Mouse (Mus musculus) CH12.LX (cell line): ENCODE results near the gene Cux1. TPM values are rescaled to one million over a fixed set of nuclear protein-coding genes. Genes with fewer than 3 reads are reported as not detected.
A peak's percentile ranks its signal among the peaks of the same experiment; 100 is the strongest.

Source experiments
- DNase-seq: peaks from one replicate; pipeline ENCODE4 v3.0.0-alpha.2; 2013; ENCODE audit errors: extremely low read depth
- H3K27ac ChIP-seq: 2 replicates; pipeline ENCODE4 v1.5.1; 2012; ENCODE audit warnings: low read depth, mild to moderate bottlenecking, control low read depth, moderate library complexity; ENCODE audit not compliant: insufficient read depth
- H3K27me3 ChIP-seq: replicated peaks from 2 replicates; pipeline ENCODE3; 2012; ENCODE audit warnings: inconsistent platforms
- H3K36me3 ChIP-seq, 2 experiments: replicated peaks in 1 of 2; 2 replicates each; pipeline versions ENCODE3 to v1.6.1; 2012; ENCODE audit warnings: inconsistent platforms in 1 of 2, low read length in 1 of 2, mild to moderate bottlenecking in 1 of 2, mixed read lengths in 1 of 2, moderate library complexity in 1 of 2; ENCODE audit not compliant: control insufficient read depth in 1 of 2, insufficient read depth in 1 of 2
- H3K4me1 ChIP-seq, 2 experiments: 2 replicates each; pipeline ENCODE4 v1.6.1; 2012; ENCODE audit warnings: inconsistent platforms in 1 of 2, moderate library complexity in 1 of 2; ENCODE audit not compliant: insufficient read depth in 2 of 2, control insufficient read depth in 1 of 2
- H3K4me2 ChIP-seq: 2 replicates; pipeline ENCODE4 v1.6.1; 2012; ENCODE audit warnings: low read depth, mild to moderate bottlenecking, control low read depth; ENCODE audit not compliant: poor library complexity, insufficient read depth, severe bottlenecking
- H3K4me3 ChIP-seq, 3 experiments: fragments of 150-350 bp in 1 of 3; sonication (generic) in 1 of 3; replicated peaks in 1 of 3; 2 replicates each; pipeline versions ENCODE3 to v1.5.1; 2011 to 2012; ENCODE audit warnings: low read depth in 2 of 3, low read length in 2 of 3, mild to moderate bottlenecking in 2 of 3, moderate library complexity in 2 of 3, control low read depth in 1 of 3, improper control_type of control experiment in 1 of 3, inconsistent platforms in 1 of 3, mixed read lengths in 1 of 3; ENCODE audit not compliant: poor library complexity in 1 of 3
- H3K79me2 ChIP-seq: replicated peaks from 2 replicates; pipeline ENCODE4 v1.6.1; 2012; ENCODE audit warnings: mild to moderate bottlenecking, moderate library complexity; ENCODE audit not compliant: control insufficient read depth, poor library complexity, insufficient read depth, severe bottlenecking; ENCODE audit errors: extremely low read depth
- H3K9ac ChIP-seq: 2 replicates; pipeline ENCODE4 v1.6.1; 2012; ENCODE audit warnings: low read depth, mild to moderate bottlenecking, control low read depth, moderate library complexity; ENCODE audit not compliant: insufficient read depth
- H3K9me3 ChIP-seq: replicated peaks from 2 replicates; pipeline ENCODE3; 2012; ENCODE audit warnings: low read length, inconsistent platforms, mixed read lengths
- CHD1 ChIP-seq: IDR thresholded peaks from 2 replicates; pipeline ENCODE4 v1.6.1; 2012; ENCODE audit warnings: low read depth, low read length, improper control_type of control experiment, inconsistent platforms
- CHD2 ChIP-seq: IDR thresholded peaks from 2 replicates; pipeline ENCODE4 v1.6.1; 2011; ENCODE audit warnings: low read length, improper control_type of control experiment
- EP300 ChIP-seq: IDR thresholded peaks from 2 replicates; pipeline ENCODE4 v1.6.1; 2011; ENCODE audit warnings: low read length, improper control_type of control experiment
- ETS1 ChIP-seq: conservative IDR thresholded peaks from 2 replicates; pipeline ENCODE4 v1.6.1; 2012; ENCODE audit warnings: low read depth, mild to moderate bottlenecking, inconsistent platforms, low read length, improper control_type of control experiment, moderate library complexity
- GABPA ChIP-seq: IDR thresholded peaks from 2 replicates; pipeline ENCODE4 v1.6.1; 2012; ENCODE audit warnings: low read depth, low read length, improper control_type of control experiment, inconsistent platforms; ENCODE audit not compliant: insufficient replicate concordance
- IRF4 ChIP-seq: IDR thresholded peaks from 2 replicates; pipeline ENCODE4 v1.6.1; 2014; ENCODE audit warnings: low read depth, mild to moderate bottlenecking, inconsistent platforms, low read length, improper control_type of control experiment
- JUN ChIP-seq: IDR thresholded peaks from 2 replicates; pipeline ENCODE4 v1.6.1; 2011; ENCODE audit warnings: low read depth, mild to moderate bottlenecking, low read length, improper control_type of control experiment, moderate library complexity; ENCODE audit not compliant: insufficient read depth
- JUND ChIP-seq: conservative IDR thresholded peaks from 2 replicates; pipeline ENCODE4 v1.6.1; 2011; ENCODE audit warnings: low read depth, low read length, improper control_type of control experiment
- KAT2A ChIP-seq: IDR thresholded peaks from 2 replicates; pipeline ENCODE4 v1.6.1; 2012; ENCODE audit warnings: low read length, improper control_type of control experiment, inconsistent platforms; ENCODE audit not compliant: insufficient replicate concordance
- MAFK ChIP-seq: IDR thresholded peaks from 2 replicates; pipeline ENCODE4 v1.6.1; 2011; ENCODE audit warnings: low read length, improper control_type of control experiment; ENCODE audit not compliant: insufficient replicate concordance
- MAX ChIP-seq: IDR thresholded peaks from 2 replicates; pipeline ENCODE4 v1.6.1; 2011; ENCODE audit warnings: low read length, improper control_type of control experiment
- MAZ ChIP-seq: IDR thresholded peaks from 2 replicates; pipeline ENCODE4 v1.6.1; 2012; ENCODE audit warnings: low read depth, mild to moderate bottlenecking, inconsistent platforms, low read length, improper control_type of control experiment, moderate library complexity
- MEF2A ChIP-seq: IDR thresholded peaks from 2 replicates; pipeline ENCODE4 v1.6.1; 2014; ENCODE audit warnings: low read depth, mild to moderate bottlenecking, inconsistent platforms, low read length, improper control_type of control experiment, borderline replicate concordance
- NELFE ChIP-seq: IDR thresholded peaks from 2 replicates; pipeline ENCODE4 v1.6.1; 2011; ENCODE audit warnings: low read depth, low read length, improper control_type of control experiment
- PAX5 ChIP-seq: IDR thresholded peaks from 2 replicates; pipeline ENCODE4 v1.6.1; 2012; ENCODE audit warnings: low read length, inconsistent platforms, mixed read lengths
- POLR2A ChIP-seq: IDR thresholded peaks from 2 replicates; pipeline ENCODE4 v1.6.1; 2011; ENCODE audit warnings: low read depth, mild to moderate bottlenecking, improper control_type of control experiment, low read length
- POLR2AphosphoS2 ChIP-seq: IDR thresholded peaks from 2 replicates; pipeline ENCODE4 v1.6.1; 2011; ENCODE audit warnings: low read depth, low read length, improper control_type of control experiment
- RCOR1 ChIP-seq: conservative IDR thresholded peaks from 2 replicates; pipeline ENCODE4 v1.6.1; 2012; ENCODE audit warnings: low read depth, mild to moderate bottlenecking, inconsistent platforms, low read length, improper control_type of control experiment
- SIN3A ChIP-seq: IDR thresholded peaks from 2 replicates; pipeline ENCODE4 v1.6.1; 2012; ENCODE audit warnings: low read length, improper control_type of control experiment, inconsistent platforms
- TBP ChIP-seq: conservative IDR thresholded peaks from 2 replicates; pipeline ENCODE4 v1.6.1; 2011; ENCODE audit warnings: low read depth, low read length, improper control_type of control experiment
- TCF12 ChIP-seq: IDR thresholded peaks from 2 replicates; pipeline ENCODE4 v1.6.1; 2014; ENCODE audit warnings: low read depth, mild to moderate bottlenecking, inconsistent platforms, low read length, improper control_type of control experiment
- UBTF ChIP-seq: IDR thresholded peaks from 2 replicates; pipeline ENCODE4 v1.6.1; 2012; ENCODE audit warnings: low read depth, mild to moderate bottlenecking, inconsistent platforms, low read length, improper control_type of control experiment, moderate library complexity
- USF1 ChIP-seq: IDR thresholded peaks from 2 replicates; pipeline ENCODE4 v1.6.1; 2014; ENCODE audit warnings: low read depth, mild to moderate bottlenecking, inconsistent platforms, low read length, improper control_type of control experiment
- USF2 ChIP-seq: conservative IDR thresholded peaks from 2 replicates; pipeline ENCODE4 v1.6.1; 2011; ENCODE audit warnings: low read depth, low read length, improper control_type of control experiment
- ZKSCAN1 ChIP-seq: IDR thresholded peaks from 2 replicates; pipeline ENCODE4 v1.6.1; 2012; ENCODE audit warnings: low read depth, inconsistent platforms, low read length, improper control_type of control experiment, borderline replicate concordance
- ZMIZ1 ChIP-seq: IDR thresholded peaks from 2 replicates; pipeline ENCODE4 v1.6.1; 2012; ENCODE audit warnings: low read depth, mild to moderate bottlenecking, inconsistent platforms, low read length, improper control_type of control experiment
- ZNF384 ChIP-seq: IDR thresholded peaks from 2 replicates; pipeline ENCODE4 v1.6.1; 2012; ENCODE audit warnings: low read depth, low read length, improper control_type of control experiment, inconsistent platforms
- dilution Hi-C: fragments of 300-500 bp; cut with MboI; formaldehyde crosslinking; loops from 2 replicates; pipeline ENCODE4 v1.14.3; 2020; ENCODE audit warnings: low sequenced_read_pairs; ENCODE audit not compliant: extremely low pct_unique_long_range_greater_than_20kb, extremely low pct_ligation_motif_present
- in situ Hi-C: fragments of 300-500 bp; cut with MboI; formaldehyde crosslinking; loops from 3 replicates; pipeline ENCODE4 v1.14.3; 2019; ENCODE audit warnings: low sequenced_read_pairs, low pct_ligation_motif_present, low pct_unique_long_range_greater_than_20kb, mixed read lengths
- polyA plus RNA-seq: library from polyadenylated mRNA; unstranded; fragments of >175 nt; gene quantifications from 2 replicates; pipeline ENCODE4 v1.2.1, GENCODE M21; 2012; ENCODE audit warnings: low read depth; ENCODE audit not compliant: insufficient read length
- total RNA-seq, 2 experiments: library from RNA; depleted of rRNA; stranded (reverse); fragments of 300-350 nt in 1 of 2; fragments of >200 nt in 1 of 2; gene quantifications; 2 replicates each; pipeline ENCODE4 v1.2.3; 2012 to 2014

The Cux1 gene
- total and polyA plus RNA-seq, 3 experiments, result 12.4 to 21.9 (median 19.6) TPM

- H3K27ac ChIP-seq, result no peak overlapping the region
- H3K9ac ChIP-seq, result no peak overlapping the region
- TF ChIP-seq JUN (no peak), ZNF384 (0 out of 2 replicates have a peak, but pooled peaks have one; percentile 38)
- TF ChIP-seq, all 38 proteins: peak for 1
- H3K79me2 ChIP-seq, result no peaks in the 10 kb centered on the region
- no peak overlapping the region for H3K4me3 ChIP-seq
- in situ Hi-C loops (loop anchor here (5.0 kb wide), 1 partner anchor 38 kb away; no protein-coding TSS in a partner anchor), dilution Hi-C loops (no loop called here)
- peaks cover 3 to 62% of the 10 kb centered on the region in 2 experiments; a peak in 3 of 4 replicates for H3K4me1 ChIP-seq
- DNase-seq, result no peak
- no peaks in the 10 kb centered on the region for H3K9me3 ChIP-seq
- H3K4me2 ChIP-seq, result no peak overlapping the region
- H3K36me3 ChIP-seq, result peaks cover 0 to 9% of the 10 kb centered on the region in 2 experiments
- H3K27me3 ChIP-seq, result no peaks in the 10 kb centered on the region
Measured at GRCm38 (mm10) chr5:136449801-136450200, 117.5 kb downstream of the Cux1 start.

- no peaks in the 10 kb centered on the region for H3K9me3 ChIP-seq
Measured at GRCm38 (mm10) chr5:136445967-136446366, 121.3 kb downstream of the Cux1 start.

GRCm38 (mm10) chr5:136442238-136443187 lies 124.8 kb downstream of the Cux1 start:
- Histone ChIP-seq H3K4me3 (no peak overlapping the region), H3K4me1 (peaks cover 3 to 32% of the 10 kb centered on the region in 2 experiments; a peak in 3 of 4 replicates), H3K36me3 (peaks cover 0 to 11% of the 10 kb centered on the region in 2 experiments), H3K4me2 (no peak overlapping the region), H3K27ac (no peak overlapping the region), H3K27me3 (no peaks in the 10 kb centered on the region), H3K9me3 (no peaks in the 10 kb centered on the region), H3K9ac (no peak overlapping the region), H3K79me2 (no peaks in the 10 kb centered on the region)
- DNase-seq, result no peak
- dilution Hi-C loops (no loop called here), in situ Hi-C loops (no loop called here)
- TF ChIP-seq ZMIZ1, result no peak
- TF ChIP-seq MEF2A, result no peak
- no peak for TF ChIP-seq MAFK
- no peak for TF ChIP-seq POLR2AphosphoS2
- TF ChIP-seq POLR2A, result no peak
- TF ChIP-seq NELFE, result no peak
- TF ChIP-seq CHD1, result no peak
- no peak for TF ChIP-seq CHD2
- TF ChIP-seq TCF12, result no peak
- no peak for TF ChIP-seq JUN
- no peak for TF ChIP-seq RCOR1
- TF ChIP-seq MAX, result no peak
- TF ChIP-seq ZKSCAN1, result no peak
- TF ChIP-seq ZNF384, result no peak
- no peak for TF ChIP-seq GABPA
- TF ChIP-seq JUND, result no peak

More at GRCm38 (mm10) chr5:136445967-136446366, 121.3 kb downstream of the Cux1 start:
- Histone ChIP-seq H3K27ac (no peak overlapping the region), H3K36me3 (peaks cover 0 to 9% of the 10 kb centered on the region in 2 experiments), H3K4me1 (peaks cover 6 to 62% of the 10 kb centered on the region in 2 experiments), H3K4me3 (no peak overlapping the region), H3K79me2 (no peaks in the 10 kb centered on the region), H3K4me2 (no peak overlapping the region), H3K27me3 (no peaks in the 10 kb centered on the region), H3K9ac (no peak overlapping the region)
- no peak for DNase-seq
- dilution Hi-C loops (no loop called here), in situ Hi-C loops (loop anchor here (5.0 kb wide), 1 partner anchor 34 kb away; no protein-coding TSS in a partner anchor)
- no peak for TF ChIP-seq MAX
- no peak for TF ChIP-seq POLR2A
- no peak for TF ChIP-seq TBP
- no peak for TF ChIP-seq USF1
- TF ChIP-seq MAZ, result no peak
- TF ChIP-seq PAX5, result no peak
- TF ChIP-seq MAFK, result no peak
- TF ChIP-seq ZNF384, result no peak
- no peak for TF ChIP-seq UBTF
- TF ChIP-seq KAT2A, result no peak
- no peak for TF ChIP-seq GABPA
- TF ChIP-seq JUND, result no peak
- no peak for TF ChIP-seq JUN
- TF ChIP-seq TCF12, result no peak
- no peak for TF ChIP-seq EP300
- no peak for TF ChIP-seq SIN3A
- no peak for TF ChIP-seq USF2
- no peak for TF ChIP-seq ETS1
- TF ChIP-seq IRF4, result no peak
